Mouse (Mus musculus): ENCODE data around the gene Dennd4b.
"Not testable (repeated sequence)": the region's sequence is repeated elsewhere in the genome, so short reads cannot be mapped to it uniquely, and the experiment has no call there.

Gene Dennd4b

DNA sequence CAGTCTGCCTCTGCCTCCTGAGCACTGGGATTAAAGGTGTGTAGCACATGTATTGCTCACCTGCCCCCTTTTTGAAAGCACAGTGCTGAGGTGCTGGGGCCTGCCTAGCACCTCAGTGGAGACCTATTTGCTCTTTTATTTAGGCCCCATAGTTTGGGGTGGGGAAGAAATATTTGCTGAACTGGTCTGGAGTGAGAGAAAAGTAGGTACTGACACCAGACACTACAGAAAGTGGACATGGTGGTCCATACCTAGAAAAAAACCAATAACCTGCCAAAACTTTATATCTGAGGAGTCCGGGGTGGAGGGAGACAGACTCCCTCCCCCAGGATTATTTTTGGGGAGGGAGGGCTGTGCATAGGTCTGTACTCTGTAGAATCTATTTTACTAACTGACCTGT is 11.8 kb upstream of the Dennd4b start:
- DNase-seq (ENCODE audit: low spot score), result not testable (repeated sequence)

DNA sequence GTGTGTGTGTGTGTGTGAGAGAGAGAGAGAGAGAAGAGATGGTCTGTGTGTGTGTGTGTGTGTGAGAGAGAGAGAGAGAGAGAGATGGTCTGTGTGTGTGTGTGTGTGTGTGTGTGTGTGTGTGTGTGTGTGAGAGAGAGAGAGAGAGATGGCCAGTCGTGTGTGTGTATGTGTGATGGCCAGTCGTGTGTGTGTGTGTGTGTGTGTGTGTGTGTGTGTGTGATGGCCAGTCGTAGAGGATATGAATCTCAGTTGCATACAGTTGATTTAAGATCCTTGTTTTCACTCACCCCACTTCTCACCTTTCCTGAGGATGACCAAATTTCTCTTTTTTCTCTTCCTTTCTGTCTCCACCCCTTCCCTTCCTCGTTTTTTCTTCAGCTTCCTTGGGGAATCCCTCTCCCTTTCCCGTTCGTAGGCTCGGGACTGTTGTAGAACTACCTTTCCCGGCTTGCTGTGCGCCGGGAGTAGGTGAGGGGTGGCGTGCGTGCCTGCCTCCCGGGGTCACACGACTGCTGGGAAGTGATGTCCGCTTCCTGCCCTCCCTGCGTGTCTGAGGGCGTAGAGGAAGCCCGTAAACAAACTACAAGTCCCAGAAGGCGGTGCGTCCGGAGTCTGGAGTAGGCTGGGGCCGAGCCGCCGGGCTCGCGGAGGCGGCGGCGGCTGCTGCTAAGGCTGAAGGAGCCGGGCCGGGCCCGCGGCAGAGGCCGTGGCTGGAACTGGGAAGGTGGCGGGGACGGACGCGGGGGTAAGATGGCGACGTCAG is 11.1 kb upstream of the Dennd4b start, which contains the start of gene Crtc2:
Gene Crtc2, plus strand, starts transcription at position 511 of the 766 bp plus-strand sequence.
- peak; percentile 99 for DNase-seq (ENCODE audit: low spot score)

DNA sequence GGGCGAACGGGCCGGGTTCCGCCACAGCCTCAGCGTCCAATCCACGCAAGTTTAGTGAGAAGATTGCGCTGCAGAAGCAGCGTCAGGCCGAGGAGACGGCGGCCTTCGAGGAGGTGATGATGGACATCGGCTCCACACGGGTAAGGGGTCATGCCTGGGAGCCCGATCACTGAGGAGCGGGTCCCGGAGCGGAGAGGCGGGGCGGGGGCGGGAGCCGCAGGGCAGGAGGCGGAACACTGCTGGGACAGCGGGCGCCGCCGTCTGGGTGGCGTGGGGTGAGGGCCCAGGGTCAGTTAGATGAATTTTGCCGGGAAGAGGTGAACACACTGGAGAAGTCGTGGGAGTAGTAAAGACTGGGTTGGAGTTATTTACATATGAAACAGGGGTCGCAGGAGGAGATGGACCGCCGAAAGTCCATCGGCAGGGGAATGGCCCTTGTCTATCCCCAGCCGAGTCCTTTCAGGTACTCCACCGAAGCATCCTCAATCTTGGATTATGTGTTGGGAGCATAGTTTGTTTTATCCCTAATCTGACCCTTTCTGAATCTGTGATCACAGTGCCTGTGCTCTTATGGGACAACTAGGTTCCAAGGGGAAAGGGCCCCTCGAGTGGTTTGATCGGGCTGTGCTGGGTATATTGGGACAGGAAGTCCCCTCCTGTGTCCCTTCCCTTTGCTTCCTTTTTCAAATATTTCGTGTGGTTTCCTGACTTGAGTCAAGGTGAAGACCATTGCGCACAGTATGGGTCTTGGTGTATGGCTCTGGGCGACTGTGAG is 10.4 kb upstream of the Dennd4b start:
- peak; percentile 34 for DNase-seq (ENCODE audit: low spot score)

DNA sequence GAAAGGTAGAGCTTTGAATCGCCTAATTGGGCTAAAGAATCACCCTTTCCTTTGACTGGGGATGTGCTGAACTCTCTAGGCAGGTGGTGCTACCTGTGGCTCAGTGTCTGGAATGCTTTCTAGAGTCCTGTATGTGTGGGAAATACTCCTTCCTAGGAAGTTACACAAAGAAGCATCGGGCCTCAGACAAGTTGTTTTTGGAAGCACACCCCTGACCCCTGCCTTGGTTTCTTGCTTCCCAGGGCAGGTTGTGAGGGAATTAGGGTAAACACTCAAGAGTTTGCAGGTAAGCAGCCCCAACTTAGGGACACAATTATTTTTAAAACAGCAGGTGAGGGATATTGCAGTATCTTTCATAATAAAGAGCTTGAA is 9.8 kb upstream of the Dennd4b start:
- no peak for DNase-seq (ENCODE audit: low spot score)

DNA sequence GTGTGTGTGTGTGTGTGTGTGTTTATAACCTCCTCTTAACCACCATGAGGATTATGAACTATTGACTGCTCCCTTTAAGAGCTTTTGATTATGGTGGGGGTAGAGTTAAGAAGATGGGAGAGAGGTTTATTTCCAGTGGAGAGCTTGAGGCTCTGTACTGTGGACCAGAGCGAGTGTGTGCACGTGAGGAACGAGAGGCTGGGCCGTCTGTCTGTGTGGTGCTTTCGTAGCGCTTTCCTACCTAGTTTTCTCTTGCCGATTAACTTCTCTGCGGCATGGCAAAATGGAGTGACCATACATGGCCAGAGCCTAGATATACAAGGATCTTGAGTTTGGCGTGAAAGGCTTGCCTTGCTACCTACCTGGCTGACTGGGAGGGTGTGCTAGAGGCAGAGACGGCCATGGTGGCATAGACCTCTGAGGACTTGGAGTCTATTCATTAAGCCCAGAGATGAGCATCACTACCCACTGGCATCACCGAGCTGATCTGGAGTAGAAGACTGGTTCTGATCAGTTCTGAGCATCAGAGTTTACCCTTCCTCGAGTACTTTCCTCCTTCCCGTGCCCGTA is 9.1 kb upstream of the Dennd4b start:
- DNase-seq (ENCODE audit: low spot score), result no peak

DNA sequence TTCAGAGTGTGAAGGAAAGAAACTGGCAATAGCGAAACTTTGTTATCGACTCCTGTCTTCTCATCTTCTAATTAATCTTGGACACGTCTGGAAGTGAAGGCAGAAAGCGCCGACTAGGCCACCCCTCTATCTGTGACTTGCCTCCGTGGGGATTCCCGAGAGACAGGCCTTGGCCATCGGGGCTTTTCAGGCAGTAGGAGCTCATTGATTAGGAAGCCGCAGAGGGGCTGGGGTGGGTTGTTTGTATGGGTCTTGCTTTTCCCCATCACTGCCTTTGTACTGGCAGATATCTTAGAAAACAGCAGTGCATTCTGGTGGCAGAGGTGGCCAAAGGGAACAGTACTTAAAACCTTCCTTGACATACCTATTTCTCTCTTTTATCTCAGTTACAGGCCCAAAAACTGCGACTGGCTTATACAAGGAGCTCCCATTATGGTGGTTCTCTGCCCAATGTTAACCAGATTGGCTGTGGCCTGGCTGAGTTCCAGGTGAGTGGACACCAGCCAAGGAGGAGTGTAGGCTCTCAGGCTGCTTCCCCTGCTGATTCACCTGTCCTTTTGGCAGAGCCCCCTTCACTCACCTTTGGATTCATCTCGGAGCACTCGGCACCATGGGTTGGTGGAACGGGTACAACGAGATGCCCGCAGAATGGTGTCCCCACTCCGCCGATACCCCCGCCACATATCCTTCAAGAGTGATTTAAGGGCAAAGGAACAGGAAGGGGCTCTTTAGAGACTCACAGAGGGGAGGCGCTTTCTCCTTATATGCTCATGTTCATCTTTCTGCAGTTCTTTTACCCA is 8.1 kb upstream of the Dennd4b start:
- DNase-seq (ENCODE audit: low spot score), result no peak

DNA sequence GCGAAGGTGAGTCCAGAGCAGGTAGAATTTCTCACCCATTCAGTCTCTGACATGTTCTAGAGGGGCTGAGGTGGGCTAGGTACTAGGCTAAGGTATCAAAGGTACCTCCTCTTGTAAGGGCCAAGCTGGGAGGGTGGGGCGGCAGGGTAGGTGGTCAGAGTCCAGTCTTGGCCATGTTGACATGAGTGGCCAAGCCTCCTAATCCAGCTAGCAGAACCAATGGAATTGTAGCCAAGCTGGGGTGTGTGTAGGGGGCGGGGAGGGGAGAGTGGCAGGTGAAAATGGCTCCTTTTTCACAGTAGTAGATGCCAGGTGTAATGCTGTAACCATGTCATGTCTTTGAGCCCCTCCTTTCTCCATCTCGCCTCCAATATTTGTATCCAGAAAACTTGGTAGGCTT is 6.5 kb upstream of the Dennd4b start:
- no peak for DNase-seq (ENCODE audit: low spot score)

DNA sequence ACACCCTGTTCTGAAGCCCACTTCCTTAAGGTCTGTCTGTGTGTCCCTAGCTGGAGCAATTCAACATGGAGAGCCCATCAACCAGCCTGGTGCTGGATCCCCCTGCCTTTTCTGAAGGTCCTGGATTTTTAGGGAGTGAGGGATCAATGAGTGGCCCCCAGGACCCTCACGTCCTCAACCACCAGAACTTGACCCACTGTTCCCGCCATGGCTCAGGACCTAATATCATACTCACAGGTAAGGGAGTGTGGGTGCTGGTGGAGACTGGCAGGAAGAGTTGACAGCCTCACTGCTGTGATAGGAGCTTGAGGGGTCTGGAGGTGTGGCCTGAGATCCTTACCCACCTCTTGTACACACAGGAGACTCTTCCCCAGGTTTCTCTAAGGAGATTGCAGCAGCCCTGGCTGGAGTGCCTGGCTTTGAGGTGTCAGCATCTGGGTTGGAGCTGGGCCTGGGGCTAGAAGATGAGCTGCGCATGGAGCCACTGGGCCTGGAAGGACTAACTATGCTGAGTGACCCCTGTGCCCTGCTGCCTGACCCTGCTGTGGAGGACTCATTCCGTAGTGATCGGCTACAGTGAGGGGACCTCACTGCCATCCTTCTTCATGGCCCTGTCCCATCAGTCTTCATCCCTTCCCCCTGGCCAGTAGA is 1.7 kb upstream of the Dennd4b start:
- no peak for DNase-seq (ENCODE audit: low spot score)

DNA sequence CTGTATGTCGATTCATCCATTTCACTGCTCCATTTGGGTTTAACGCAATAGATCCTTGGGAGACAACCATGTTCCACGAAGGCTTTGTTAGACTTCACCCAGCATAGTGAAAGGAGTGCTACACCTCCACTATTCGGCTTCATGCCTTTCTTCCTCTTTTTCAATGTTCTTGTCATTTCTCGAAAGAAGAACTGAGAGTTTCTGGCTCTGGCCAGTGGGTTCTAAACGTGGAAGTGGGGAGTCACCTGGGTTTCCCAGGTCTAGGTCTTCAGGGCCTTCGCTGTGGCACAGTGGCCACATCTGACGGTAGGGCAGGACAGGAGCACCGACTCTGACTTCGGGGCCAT is 325 bp upstream of the Dennd4b start:
- DNase-seq (ENCODE audit: low spot score), result no peak

DNA sequence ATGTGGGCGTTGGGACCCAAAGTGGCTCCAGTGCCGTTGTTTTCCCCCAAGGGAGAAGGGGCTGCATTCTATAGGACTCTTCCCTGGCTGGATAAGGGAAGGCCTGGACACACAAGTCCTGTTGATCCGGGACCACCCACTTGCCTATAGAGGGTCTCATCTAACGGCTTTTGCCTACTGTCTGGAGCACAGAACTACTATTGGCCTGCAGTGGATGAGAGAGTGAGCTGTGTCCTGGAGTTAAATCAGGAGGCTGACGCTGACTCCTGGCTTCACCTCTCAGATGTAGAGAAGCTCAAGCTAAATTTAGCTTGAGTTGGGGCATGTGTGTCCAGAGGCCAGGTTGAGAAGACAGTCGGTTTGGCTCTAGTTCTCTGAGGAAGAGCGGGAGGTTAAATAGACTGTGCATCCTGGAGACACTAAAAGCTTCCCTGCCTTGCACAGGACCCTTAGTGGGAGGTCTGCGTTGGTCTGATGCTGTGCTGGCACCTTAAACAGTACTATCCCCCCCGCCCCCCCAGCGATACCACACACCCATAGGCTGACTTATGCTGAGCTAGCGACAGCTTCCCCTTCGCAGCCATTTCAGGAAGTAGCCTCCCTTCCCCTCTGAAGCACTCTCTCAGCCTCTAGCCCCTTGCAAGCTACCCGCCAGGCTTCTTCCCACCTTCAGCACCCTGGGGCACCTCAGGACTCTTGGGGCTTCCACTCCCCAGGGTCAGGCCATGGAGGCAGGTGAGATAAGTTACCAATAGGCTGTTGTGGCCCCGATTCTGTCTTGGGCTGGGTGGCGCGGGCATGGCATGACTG is 1.2 kb downstream of the Dennd4b start:
- DNase-seq (ENCODE audit: low spot score), result peak; percentile 36

DNA sequence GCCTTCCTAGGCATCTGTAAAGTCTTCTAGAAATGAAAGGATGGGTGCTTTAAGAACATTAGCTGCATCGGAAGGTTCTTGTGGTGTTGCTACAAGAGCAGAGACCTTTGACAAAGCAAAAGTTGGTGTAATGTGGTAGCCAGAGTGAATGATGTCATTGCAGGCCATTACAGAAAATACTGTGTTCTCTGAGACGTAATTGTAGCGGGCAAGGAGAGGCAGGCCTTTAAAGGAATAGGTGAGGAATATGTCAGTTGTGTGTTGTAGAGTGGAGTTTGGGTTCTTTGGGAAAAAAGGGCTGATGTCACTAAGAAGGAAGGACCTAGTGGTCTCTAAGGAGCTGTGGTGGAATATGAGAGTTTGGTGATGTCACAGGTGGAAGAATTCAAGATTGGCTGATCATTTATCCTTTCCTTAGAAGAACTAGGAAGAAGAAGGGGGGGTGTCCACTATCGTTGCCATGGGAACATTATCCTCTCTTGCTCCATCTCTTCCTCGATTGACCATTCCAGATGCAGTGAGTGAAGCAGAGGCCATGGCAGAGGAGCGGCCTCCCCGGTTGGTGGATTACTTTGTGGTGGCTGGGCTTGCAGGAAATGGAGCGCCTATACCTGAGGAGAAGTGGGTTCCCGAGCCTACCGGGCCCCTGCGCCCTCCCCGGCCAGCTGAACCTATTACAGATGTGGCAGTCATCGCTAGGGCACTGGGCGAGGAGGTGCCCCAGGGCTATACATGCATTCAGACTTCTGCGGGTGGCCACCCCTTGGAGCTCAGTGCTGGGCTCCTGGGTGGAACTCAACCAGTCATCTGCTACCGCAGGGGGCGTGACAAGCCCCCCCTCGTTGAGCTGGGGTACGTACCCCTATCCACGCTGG is 2.2 kb downstream of the Dennd4b start:
- DNase-seq (ENCODE audit: low spot score), result no peak

DNA sequence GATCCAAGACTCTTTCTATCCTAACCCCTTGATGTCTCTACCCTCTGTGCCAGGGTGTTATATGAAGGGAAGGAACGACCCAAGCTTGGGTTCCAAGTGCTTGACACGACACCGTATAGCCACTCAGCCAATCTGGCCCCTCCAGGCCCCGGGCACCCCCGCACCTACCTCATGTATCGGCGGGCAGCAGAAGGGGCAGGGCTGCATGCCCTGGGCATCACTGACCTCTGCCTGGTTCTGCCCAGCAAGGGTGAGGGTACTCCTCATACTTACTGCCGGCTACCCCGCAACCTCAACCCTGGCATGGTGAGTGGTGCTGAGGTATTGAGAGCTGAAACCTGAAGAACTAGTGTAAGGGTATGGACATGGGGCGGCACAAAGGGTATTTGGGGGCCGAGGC is 3.2 kb downstream of the Dennd4b start:
- no peak for DNase-seq (ENCODE audit: low spot score)

DNA sequence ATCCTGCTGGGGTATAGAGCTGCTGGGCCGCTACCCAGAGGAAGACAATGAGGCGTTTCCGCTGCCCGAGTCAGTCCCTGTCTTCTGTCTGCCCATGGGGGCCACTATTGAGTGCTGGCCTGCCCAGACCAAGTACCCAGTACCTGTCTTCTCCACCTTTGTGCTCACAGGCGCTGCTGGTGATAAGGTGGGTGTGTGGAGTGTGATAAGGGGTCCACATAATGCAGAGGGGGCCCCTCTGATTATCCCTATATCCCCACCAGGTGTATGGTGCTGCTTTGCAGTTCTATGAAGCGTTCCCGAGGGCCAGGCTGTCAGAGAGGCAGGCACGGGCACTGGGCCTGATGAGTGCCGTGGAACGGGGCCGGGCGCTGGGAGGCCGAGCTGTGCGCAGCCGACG is 4.0 kb downstream of the Dennd4b start:
- DNase-seq (ENCODE audit: low spot score), result no peak

DNA sequence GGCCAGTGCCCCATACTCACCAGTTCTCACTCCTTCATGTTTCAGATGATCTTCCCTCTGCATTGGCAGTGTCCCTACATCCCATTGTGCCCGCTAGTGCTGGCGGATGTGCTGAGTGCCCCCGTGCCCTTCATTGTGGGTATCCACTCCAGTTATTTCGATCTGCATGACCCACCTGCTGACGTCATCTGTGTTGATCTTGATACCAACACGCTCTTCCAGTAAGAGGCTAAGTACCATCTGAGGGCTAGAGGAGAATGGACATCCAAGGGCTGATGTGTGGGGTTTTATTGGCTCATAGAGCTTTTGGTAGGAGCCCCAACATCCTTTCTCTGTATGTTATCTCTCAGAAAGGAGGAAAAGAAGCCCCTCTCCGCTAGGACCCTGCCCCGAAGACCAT is 5.8 kb downstream of the Dennd4b start:
- DNase-seq (ENCODE audit: low spot score), result no peak

DNA sequence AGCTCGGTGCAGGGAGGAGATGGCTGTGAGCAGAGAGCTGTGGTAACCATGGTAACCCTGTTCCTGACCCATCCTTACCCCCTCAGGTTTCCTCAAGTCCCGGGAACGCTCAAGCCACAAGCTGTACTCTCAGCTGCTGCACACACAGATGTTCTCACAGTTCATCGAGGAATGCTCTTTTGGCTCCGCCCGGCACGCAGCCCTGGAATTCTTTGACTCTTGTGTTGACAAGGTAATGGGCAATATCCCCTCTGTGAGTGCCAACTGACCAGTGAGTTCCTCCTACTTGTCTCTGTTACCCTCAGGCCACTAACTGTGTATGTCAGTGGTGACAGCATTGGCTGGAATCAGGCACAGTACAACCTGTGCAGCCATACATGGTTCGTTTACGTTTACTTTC is 7.2 kb downstream of the Dennd4b start:
- DNase-seq (ENCODE audit: low spot score), result no peak

DNA sequence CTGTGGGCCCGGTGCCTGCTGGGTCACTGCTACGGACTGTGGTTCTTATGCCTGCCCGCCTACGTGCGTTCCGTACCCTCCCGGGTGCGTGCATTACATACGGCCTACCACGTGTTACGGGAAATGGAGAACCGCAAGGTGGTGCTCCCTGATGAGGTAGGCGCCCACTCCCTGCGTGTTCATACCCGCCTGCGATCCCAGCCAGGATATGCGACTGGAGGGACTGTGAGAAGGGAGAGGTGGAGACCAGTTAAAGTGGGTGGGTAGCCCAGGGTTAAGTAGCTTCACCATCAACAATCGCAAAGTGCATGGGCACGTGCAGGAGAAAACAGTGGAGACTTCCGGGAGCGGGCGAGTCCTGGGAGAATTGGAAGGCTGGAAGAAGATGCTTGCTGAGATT is 8.9 kb downstream of the Dennd4b start:
- no peak for DNase-seq (ENCODE audit: low spot score)

DNA sequence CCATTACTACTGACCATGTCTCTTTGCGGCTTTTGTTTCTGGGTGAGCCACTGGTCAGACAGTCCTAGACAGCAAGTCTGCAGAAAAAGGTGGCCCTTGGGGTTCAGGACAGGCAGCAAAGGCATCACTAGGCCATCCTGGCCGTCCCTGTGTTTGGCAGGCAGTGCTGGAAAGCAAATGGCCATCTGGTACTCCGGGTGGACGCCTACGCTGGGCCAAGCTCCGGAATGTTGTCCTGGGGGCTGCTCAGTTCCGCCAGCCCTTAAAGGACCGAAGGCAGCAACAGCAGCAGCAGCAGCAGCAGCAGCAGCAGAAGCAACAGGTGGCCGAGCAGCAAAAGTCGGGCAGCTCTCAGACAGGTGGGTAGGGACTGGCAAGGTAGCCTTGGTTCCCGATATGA is 10.3 kb downstream of the Dennd4b start:
- DNase-seq (ENCODE audit: low spot score), result no peak

DNA sequence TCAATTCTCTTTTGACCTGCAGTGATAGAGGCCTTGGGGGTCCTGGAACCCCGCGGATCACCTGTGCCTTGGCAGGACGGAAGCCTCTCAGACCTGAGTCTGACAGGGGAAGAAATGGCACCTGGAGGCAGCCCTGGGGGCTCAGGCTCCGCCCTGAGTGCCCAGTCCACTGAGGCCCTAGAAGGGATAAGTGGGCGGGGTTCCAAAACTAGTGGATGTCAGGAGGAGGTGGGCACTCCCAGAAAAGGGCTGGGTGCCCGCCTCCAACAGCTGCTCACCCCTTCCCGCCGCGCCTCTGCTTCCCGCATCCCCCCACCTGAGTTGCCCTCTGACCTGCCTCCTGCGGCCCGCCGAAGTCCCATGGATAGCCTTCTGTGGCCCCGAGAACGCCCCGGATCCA is 11.9 kb downstream of the Dennd4b start:
- no peak for DNase-seq (ENCODE audit: low spot score)

DNA sequence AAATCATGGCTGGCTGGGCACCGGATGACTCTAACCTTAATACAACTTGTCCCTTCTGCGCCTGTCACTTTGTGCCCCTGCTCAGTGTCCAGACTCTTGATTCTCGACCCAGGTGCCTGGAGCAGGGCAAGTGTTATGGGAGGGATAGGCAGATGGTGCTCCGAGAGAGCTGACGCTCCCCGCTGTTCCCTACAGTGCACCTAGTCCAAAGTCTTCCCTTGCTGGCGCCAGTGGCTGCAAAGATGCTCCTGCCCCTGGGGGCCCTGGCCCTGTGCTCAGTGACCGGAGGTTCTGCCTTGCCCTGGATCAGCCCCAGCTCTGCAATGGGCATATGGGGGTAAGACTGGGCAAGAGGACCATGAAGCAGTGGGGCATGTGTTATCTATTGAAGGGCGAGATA is 12.8 kb downstream of the Dennd4b start:
- DNase-seq (ENCODE audit: low spot score), result no peak

DNA sequence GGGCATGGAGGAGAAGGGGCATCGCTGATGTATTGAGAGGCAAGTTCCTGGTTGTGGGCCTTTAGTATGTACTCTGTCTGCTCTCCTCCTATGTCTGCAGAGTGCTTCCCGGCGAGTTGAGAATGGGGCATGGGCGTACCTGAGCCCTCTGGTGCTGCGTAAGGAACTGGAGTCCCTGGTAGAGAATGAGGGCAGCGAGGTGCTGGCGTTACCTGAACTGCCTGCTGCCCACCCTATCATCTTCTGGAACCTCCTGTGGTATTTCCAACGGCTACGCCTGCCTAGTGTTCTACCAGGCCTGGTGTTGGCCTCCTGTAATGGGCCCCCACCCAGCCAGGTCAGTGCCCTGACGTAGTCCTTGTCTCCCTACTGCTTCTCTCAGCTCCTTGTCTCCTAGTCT is 13.2 kb downstream of the Dennd4b start:
- no peak for DNase-seq (ENCODE audit: low spot score)
